In the genomic region with DNA sequence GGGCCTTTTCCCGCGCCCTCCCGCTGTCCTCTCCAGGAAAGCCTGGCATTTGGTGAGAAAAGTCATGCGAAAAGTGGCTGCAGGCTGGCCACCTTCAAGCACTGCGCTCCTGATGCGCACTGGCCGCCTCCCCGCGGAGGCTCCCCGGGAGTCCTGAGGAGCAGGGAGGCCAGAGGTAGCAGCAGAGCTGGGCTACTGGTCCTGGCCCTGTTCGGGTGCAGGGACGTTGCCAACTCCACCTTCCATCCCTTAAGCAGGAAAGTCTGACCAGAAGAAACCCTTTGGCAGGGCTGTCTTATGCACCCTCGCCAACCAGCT, we compare ENCODE assay signal across 9 mouse cellular contexts. TPM values are rescaled to one million over a fixed set of nuclear protein-coding genes. Genes with fewer than 3 reads are reported as not detected.
DNase-seq lines count a peak whose midpoint lies in the region; ATAC-seq lines count a peak whose summit lies in the region.
"Had no signal": no experiment of that assay in that cellular context is flagged by ENCODE, and none has a peak within 500 bp of the region (broad histone marks: within the 10 kb centered on the region; RNA-seq: fewer than 3 reads in every experiment).

No protein-coding gene starts in this region.

- peaks cover 7% of the 10 kb centered on the region for H3K4me1 ChIP-seq in kidney, embryonic 16.5 days (ENCODE audit: insufficient read depth, low read length)
- 0 out of 2 replicates have a peak, but pooled peaks cover 3% of the 10 kb centered on the region for H3K4me1 ChIP-seq in forebrain, embryonic 11.5 days (replicated peaks; ENCODE audit: control insufficient read depth, insufficient read depth, low read length)
- H3K4me1 ChIP-seq in limb, embryonic 12.5 days (replicated peaks): peaks cover 5% of the 10 kb centered on the region; the same call in 1 of the 2 replicates
- peaks cover 6% of the 10 kb centered on the region; the same call in 1 of the 2 replicates for H3K4me1 ChIP-seq in stomach, embryonic 16.5 days (ENCODE audit: control insufficient read depth, insufficient read depth, low read length)

- peak overlapping the region; percentile 66 for H3K9ac ChIP-seq in kidney, embryonic 16.5 days (replicated peaks; ENCODE audit: low read length)
- no peak overlapping the region for H3K9ac ChIP-seq in forebrain, embryonic 11.5 days (ENCODE audit: low read length)
- no peak overlapping the region for H3K9ac ChIP-seq in limb, embryonic 12.5 days (replicated peaks)
- peak overlapping the region; percentile 68 for H3K9ac ChIP-seq in stomach, embryonic 16.5 days (ENCODE audit: low read length)

- peak; percentile 9; the same call in 1 of the 2 replicates for ATAC-seq in kidney, embryonic 16.5 days (ENCODE audit: low FRiP score, low TSS enrichment)
- ATAC-seq in forebrain, embryonic 11.5 days (replicated peaks; ENCODE audit: low FRiP score): no peak
- ATAC-seq in limb, embryonic 12.5 days (ENCODE audit: insufficient number of reproducible peaks, insufficient read depth, low FRiP score, low TSS enrichment, low read depth): no peak
- no peak for ATAC-seq in stomach, embryonic 16.5 days (ENCODE audit: insufficient read depth, low FRiP score)

- H3K9me3 ChIP-seq in kidney, embryonic 16.5 days (ENCODE audit: low read length): no peaks in the 10 kb centered on the region
- H3K9me3 ChIP-seq in forebrain, embryonic 11.5 days (ENCODE audit: control insufficient read depth, low read length): no peaks in the 10 kb centered on the region
- H3K9me3 ChIP-seq in limb, embryonic 12.5 days: no peaks in the 10 kb centered on the region
- H3K9me3 ChIP-seq in stomach, embryonic 16.5 days (replicated peaks; ENCODE audit: control insufficient read depth, low read length): no peaks in the 10 kb centered on the region

- peaks cover 23% of the 10 kb centered on the region for H3K27me3 ChIP-seq in kidney, embryonic 16.5 days (ENCODE audit: insufficient read depth, low read length)
- peaks cover 16% of the 10 kb centered on the region for H3K27me3 ChIP-seq in forebrain, embryonic 11.5 days (ENCODE audit: control insufficient read depth, insufficient read depth, low read length)
- H3K27me3 ChIP-seq in limb, embryonic 12.5 days: peaks cover 53% of the 10 kb centered on the region
- peaks cover 12% of the 10 kb centered on the region; the same call in 1 of the 2 replicates for H3K27me3 ChIP-seq in stomach, embryonic 16.5 days (ENCODE audit: control insufficient read depth, insufficient read depth, low read length)

- H3K36me3 ChIP-seq in kidney, embryonic 16.5 days (ENCODE audit: insufficient read depth, low read length): no peaks in the 10 kb centered on the region
- no peaks in the 10 kb centered on the region for H3K36me3 ChIP-seq in forebrain, embryonic 11.5 days (ENCODE audit: control insufficient read depth, insufficient read depth, low read length)
- no peaks in the 10 kb centered on the region for H3K36me3 ChIP-seq in limb, embryonic 12.5 days
- H3K36me3 ChIP-seq in stomach, embryonic 16.5 days (ENCODE audit: control insufficient read depth, insufficient read depth, low read length): no peaks in the 10 kb centered on the region

- H3K4me2 ChIP-seq in kidney, embryonic 16.5 days (replicated peaks; ENCODE audit: low read depth, low read length): peak overlapping the region; percentile 96
- peak overlapping the region; percentile 89 for H3K4me2 ChIP-seq in forebrain, embryonic 11.5 days (ENCODE audit: low read depth, low read length, severe bottlenecking)
- H3K4me2 ChIP-seq in limb, embryonic 12.5 days: peak overlapping the region; percentile 91
- H3K4me2 ChIP-seq in stomach, embryonic 16.5 days (ENCODE audit: low read depth, low read length): peak overlapping the region; percentile 88

- no peak overlapping the region for H3K27ac ChIP-seq in kidney, embryonic 16.5 days (ENCODE audit: low read length)
- H3K27ac ChIP-seq in forebrain, embryonic 11.5 days (ENCODE audit: low read depth, low read length): no peak overlapping the region
- no peak overlapping the region for H3K27ac ChIP-seq in limb, embryonic 12.5 days
- H3K27ac ChIP-seq in stomach, embryonic 16.5 days (ENCODE audit: low read length): no peak overlapping the region

- peak overlapping the region; percentile 58 for H3K4me3 ChIP-seq in kidney, embryonic 16.5 days (ENCODE audit: low read length)
- H3K4me3 ChIP-seq in forebrain, embryonic 11.5 days (ENCODE audit: low read depth, low read length): peak overlapping the region; percentile 49
- H3K4me3 ChIP-seq in limb, embryonic 12.5 days (replicated peaks): peak overlapping the region; percentile 55
- H3K4me3 ChIP-seq in stomach, embryonic 16.5 days (replicated peaks; ENCODE audit: low read length): peak overlapping the region; percentile 56
- H3K4me3 ChIP-seq: myocyte had no signal

- 4% methylated on average over 11 of the region's 13 CpGs for WGBS in kidney, embryonic 16.5 days
- 4% methylated on average over 13 of the region's 13 CpGs for WGBS in forebrain, embryonic 11.5 days
- 5% methylated on average over 13 of the region's 13 CpGs for WGBS in limb, embryonic 12.5 days
- WGBS in stomach, embryonic 16.5 days: 6% methylated on average over 13 of the region's 13 CpGs

- DNase-seq in kidney, adult 9 months: no peak
- DNase-seq in cerebellum, adult 18-20 months: peak; percentile 70 to 71
- peak; percentile 64 for DNase-seq in forebrain, embryonic 11.5 days (ENCODE audit: low spot score)
- DNase-seq in thymus, postnatal 10 days (ENCODE audit: low spot score in 2 of 2): no peak
- DNase-seq in thymus, postnatal 4 days: no peak

RNA-seq across cellular contexts. Expression of a gene that starts 0.7 kb away (rescaled TPM):
- polyA plus RNA-seq in kidney, embryonic 16.5 days (2015; fragmentation: Nextera tagmentation; extraction: Ambion mirVana): 1.2 and 1.3 TPM in 2 replicates
- 0.35 and 0.45 TPM in 2 replicates for polyA plus RNA-seq in forebrain, embryonic 11.5 days (2014; fragmentation: Nextera tagmentation; extraction: Ambion mirVana)
- polyA plus RNA-seq in limb, embryonic 12.5 days (2016; fragmentation: Nextera tagmentation; extraction: Ambion mirVana): 0.35 and 0.59 TPM in 2 replicates
- 0.56 TPM in 2 replicates for polyA plus RNA-seq in stomach, embryonic 16.5 days (2015; fragmentation: Nextera tagmentation; extraction: Ambion mirVana)

RNA-seq across cellular contexts. Expression of a gene that starts 53.4 kb away (rescaled TPM):
- 26.3 and 27.1 TPM in 2 replicates for polyA plus RNA-seq in kidney, embryonic 16.5 days (2015; fragmentation: Nextera tagmentation; extraction: Ambion mirVana)
- polyA plus RNA-seq in forebrain, embryonic 11.5 days (2014; fragmentation: Nextera tagmentation; extraction: Ambion mirVana): 17.4 and 18.1 TPM in 2 replicates
- polyA plus RNA-seq in limb, embryonic 12.5 days (2016; fragmentation: Nextera tagmentation; extraction: Ambion mirVana): 24.3 and 25.1 TPM in 2 replicates
- polyA plus RNA-seq in stomach, embryonic 16.5 days (2015; fragmentation: Nextera tagmentation; extraction: Ambion mirVana): 23.4 and 26.4 TPM in 2 replicates

Comparison
In these comparisons a context has a peak if more than half of its experiments do, and no peak if none do; other contexts are left out.
1. H3K9ac ChIP-seq: peak in kidney, embryonic 16.5 days (single experiment) and stomach, embryonic 16.5 days (single experiment); none in forebrain, embryonic 11.5 days (single experiment) and limb, embryonic 12.5 days (single experiment).
2. DNase-seq: peak in cerebellum, adult 18-20 months (2 of 2) and forebrain, embryonic 11.5 days (single experiment); none in kidney, adult 9 months (single experiment), thymus, postnatal 10 days (0 of 2) and thymus, postnatal 4 days (single experiment).
3. Peak in every context shown above with its lines, with median percentiles within 50 percentile points of each other: H3K4me2 ChIP-seq and H3K4me3 ChIP-seq.